In genomic region chr7:16982859-16983568, GRCm38 (mm10) we compare ENCODE assay signal across 8 mouse cellular contexts. TPM values are rescaled to one million over a fixed set of nuclear protein-coding genes. Genes with fewer than 3 reads are reported as not detected.
DNase-seq lines count a peak whose midpoint lies in the region; ATAC-seq and TF ChIP-seq lines count a peak whose summit lies in the region.

Gm42372 (plus strand) TSS chr7:16983086.

- dilution Hi-C loops in CH12.LX (cut with MboI; ENCODE audit: extremely low pct_ligation_motif_present, extremely low pct_unique_long_range_greater_than_20kb, low sequenced_read_pairs): no loop called here

- DNase-seq in CH12.LX (ENCODE audit: extremely low read depth) (peak; percentile 57), adipocyte (ENCODE audit: low spot score) (no peak)
- DNase-seq in left cerebral cortex, postnatal 25 days (ENCODE audit: low spot score in 2 of 2): peak; percentile 91 to 95
- peak; percentile 49 to 71 for DNase-seq in spleen, postnatal 4 days (ENCODE audit: low spot score in 2 of 2)

- H3K9ac ChIP-seq in CH12.LX (ENCODE audit: insufficient read depth, low read depth): no peak within 1 kb of the TSS
- no peak within 1 kb of the TSS for H3K9ac ChIP-seq in embryonic facial prominence, embryonic 13.5 days
- H3K9ac ChIP-seq in hindbrain, embryonic 15.5 days: peak within 1 kb of the TSS; percentile 50
- peak within 1 kb of the TSS; percentile 69 for H3K9ac ChIP-seq in midbrain, embryonic 16.5 days (ENCODE audit: low read depth, low read length)

- TF ChIP-seq CTCF in CH12.LX (conservative IDR thresholded peaks at IDR 0.05 in 1 of 2, IDR thresholded peaks at IDR 0.05 in 1 of 2; ENCODE audit: low read depth in 2 of 2, low read length in 2 of 2): no peak

- intact Hi-C loops in left cerebral cortex, postnatal 25 days (cut with DNase I): no loop called here

- peaks cover 9 to 15% of the 10 kb centered on the region in 2 experiments; a peak in 3 of 4 replicates for H3K4me1 ChIP-seq in CH12.LX (ENCODE audit: control insufficient read depth in 1 of 2, insufficient read depth in 2 of 2)
- H3K4me1 ChIP-seq in embryonic facial prominence, embryonic 13.5 days: peaks cover 28% of the 10 kb centered on the region
- peaks cover 62% of the 10 kb centered on the region for H3K4me1 ChIP-seq in hindbrain, embryonic 15.5 days (replicated peaks)
- peaks cover 48% of the 10 kb centered on the region for H3K4me1 ChIP-seq in midbrain, embryonic 16.5 days (ENCODE audit: control insufficient read depth, insufficient read depth, low read length)

- peak; percentile 95 for ATAC-seq in activated CD4-positive, CD25-positive, alpha-beta regulatory T cell, adult 4 months
- 0 out of 2 replicates have a peak, but pooled peaks have one; percentile 26 for ATAC-seq in embryonic facial prominence, embryonic 13.5 days (ENCODE audit: insufficient number of reproducible peaks, insufficient read depth, low FRiP score, low TSS enrichment, low read depth)
- ATAC-seq in hindbrain, embryonic 15.5 days (ENCODE audit: low FRiP score, low read depth): peak; percentile 81
- ATAC-seq in midbrain, embryonic 16.5 days: peak; percentile 79

- H3K36me3 ChIP-seq in CH12.LX (replicated peaks in 1 of 2; ENCODE audit: control insufficient read depth in 1 of 2, insufficient read depth in 1 of 2, low read length in 1 of 2): peaks cover 0 to 4% of the 10 kb centered on the region in 2 experiments
- H3K36me3 ChIP-seq in embryonic facial prominence, embryonic 13.5 days: no peaks in the 10 kb centered on the region
- no peaks in the 10 kb centered on the region for H3K36me3 ChIP-seq in hindbrain, embryonic 15.5 days
- no peaks in the 10 kb centered on the region for H3K36me3 ChIP-seq in midbrain, embryonic 16.5 days (ENCODE audit: control insufficient read depth, insufficient read depth, low read length)

- in situ Hi-C loops in CH12.LX (cut with MboI; ENCODE audit: low pct_ligation_motif_present, low pct_unique_long_range_greater_than_20kb, low sequenced_read_pairs): no loop called here

- H3K9me3 ChIP-seq in CH12.LX (replicated peaks; ENCODE audit: low read length): no peaks in the 10 kb centered on the region
- H3K9me3 ChIP-seq in embryonic facial prominence, embryonic 13.5 days: no peaks in the 10 kb centered on the region
- no peaks in the 10 kb centered on the region for H3K9me3 ChIP-seq in hindbrain, embryonic 15.5 days
- no peaks in the 10 kb centered on the region for H3K9me3 ChIP-seq in midbrain, embryonic 16.5 days (replicated peaks; ENCODE audit: control insufficient read depth, low read length, poor library complexity, severe bottlenecking)

- peak within 1 kb of the TSS; percentile 3 to 17 (median 10) for H3K4me3 ChIP-seq in CH12.LX (replicated peaks in 1 of 3; ENCODE audit: low read depth in 2 of 3, low read length in 2 of 3, poor library complexity in 1 of 3)
- peak within 1 kb of the TSS; percentile 20; the same call in 1 of the 2 replicates for H3K4me3 ChIP-seq in embryonic facial prominence, embryonic 13.5 days
- H3K4me3 ChIP-seq in hindbrain, embryonic 15.5 days: peak within 1 kb of the TSS; percentile 50
- H3K4me3 ChIP-seq in midbrain, embryonic 16.5 days (ENCODE audit: low read depth, low read length): peak within 1 kb of the TSS; percentile 49

- H3K27ac ChIP-seq in CH12.LX (ENCODE audit: insufficient read depth, low read depth): no peak within 1 kb of the TSS
- H3K27ac ChIP-seq in embryonic facial prominence, embryonic 13.5 days: no peak within 1 kb of the TSS
- peak within 1 kb of the TSS; percentile 76 for H3K27ac ChIP-seq in hindbrain, embryonic 15.5 days (replicated peaks)
- H3K27ac ChIP-seq in midbrain, embryonic 16.5 days (ENCODE audit: low read length): peak within 1 kb of the TSS; percentile 79

- no peaks in the 10 kb centered on the region for H3K79me2 ChIP-seq in CH12.LX (replicated peaks; ENCODE audit: control insufficient read depth, extremely low read depth, insufficient read depth, poor library complexity, severe bottlenecking)

- H3K27me3 ChIP-seq in CH12.LX (replicated peaks): no peaks in the 10 kb centered on the region
- H3K27me3 ChIP-seq in embryonic facial prominence, embryonic 13.5 days: no peaks in the 10 kb centered on the region
- no peaks in the 10 kb centered on the region for H3K27me3 ChIP-seq in hindbrain, embryonic 15.5 days
- no peaks in the 10 kb centered on the region for H3K27me3 ChIP-seq in midbrain, embryonic 16.5 days (ENCODE audit: control insufficient read depth, insufficient read depth, low read depth, low read length)

- peak within 1 kb of the TSS; percentile 25; the same call in 1 of the 2 replicates for H3K4me2 ChIP-seq in CH12.LX (ENCODE audit: insufficient read depth, low read depth, poor library complexity, severe bottlenecking)
- peak within 1 kb of the TSS; percentile 49 for H3K4me2 ChIP-seq in embryonic facial prominence, embryonic 13.5 days
- H3K4me2 ChIP-seq in hindbrain, embryonic 15.5 days: peak within 1 kb of the TSS; percentile 68
- H3K4me2 ChIP-seq in midbrain, embryonic 16.5 days (ENCODE audit: low read length): peak within 1 kb of the TSS; percentile 82

- no peak for TF ChIP-seq POLR2A in CH12.LX (IDR thresholded peaks at IDR 0.05; ENCODE audit: low read depth, low read length)

- TF ChIP-seq RAD21 in CH12.LX (IDR thresholded peaks at IDR 0.05; ENCODE audit: low read depth, low read length): no peak

- 24% methylated on average over 26 of the region's 26 CpGs for WGBS in embryonic facial prominence, embryonic 13.5 days
- 23% methylated on average over 26 of the region's 26 CpGs for WGBS in hindbrain, embryonic 15.5 days
- 19% methylated on average over 26 of the region's 26 CpGs for WGBS in midbrain, embryonic 16.5 days

- TF ChIP-seq EP300 in CH12.LX (IDR thresholded peaks at IDR 0.05; ENCODE audit: low read length): no peak

TF ChIP-seq in CH12.LX, 34 proteins besides CTCF, POLR2A, EP300 and RAD21:
- TF ChIP-seq ETS1 (conservative IDR thresholded peaks at IDR 0.05; ENCODE audit: low read depth, low read length): no peak
- peak; percentile 66; the same call in 1 of the 2 replicates for TF ChIP-seq MXI1 (IDR thresholded peaks at IDR 0.05; ENCODE audit: low read depth, low read length)
- TF ChIP-seq RCOR1 (conservative IDR thresholded peaks at IDR 0.05; ENCODE audit: low read depth, low read length): no peak
- TF ChIP-seq JUN (IDR thresholded peaks at IDR 0.05; ENCODE audit: insufficient read depth, low read depth, low read length): no peak

RNA-seq across cellular contexts. Expression of gene Gm42372, which starts in this region (rescaled TPM):
- total RNA-seq in CH12.LX (2012; rRNA removed) (0.25 and 0.47 TPM in 2 replicates), CH12.LX (2014; rRNA removed) (0.15 and 0.16 TPM in 2 replicates)
- polyA plus RNA-seq in CH12.LX (2012; ENCODE audit: insufficient read length, low read depth): 0.61 and 0.90 TPM in 2 replicates
- polyA plus RNA-seq in activated CD4-positive, CD25-positive, alpha-beta regulatory T cell, adult 4 months (2017; shearing (Covaris generic)): 1 to 10 TPM; 3.6 to 4.2 TPM
- 0.18 and 0.25 TPM in 2 replicates for polyA plus RNA-seq in embryonic facial prominence, embryonic 13.5 days (2015; fragmentation: Nextera tagmentation; extraction: Ambion mirVana)
- 5.9 and 6.0 TPM in 2 replicates for polyA plus RNA-seq in hindbrain, embryonic 15.5 days (2015; fragmentation: Nextera tagmentation; extraction: Ambion mirVana)
- 10 to 100 TPM; 62.3 to 64.9 TPM for total RNA-seq in left cerebral cortex, postnatal 25 days (2021)
- polyA plus RNA-seq in midbrain, embryonic 16.5 days (2015; fragmentation: Nextera tagmentation; extraction: Ambion mirVana): 7.2 and 7.3 TPM in 2 replicates

Comparison
In these comparisons a context has a peak if more than half of its experiments do, and no peak if none do; other contexts are left out.
1. RNA of gene Gm42372 (total RNA-seq): 62.3 to 64.9 TPM in left cerebral cortex, postnatal 25 days; 0.15 to 0.47 TPM in CH12.LX; every median in the first group is over 10 times any median in the second.
2. Peak in DNase-seq, H3K4me3 ChIP-seq and H3K4me2 ChIP-seq in CH12.LX; RNA of the gene not detected or under 1 TPM.
3. Peak in ATAC-seq, H3K4me3 ChIP-seq and H3K4me2 ChIP-seq in embryonic facial prominence, embryonic 13.5 days; RNA of the gene not detected or under 1 TPM.
4. H3K27ac ChIP-seq: peak in hindbrain, embryonic 15.5 days (single experiment) and midbrain, embryonic 16.5 days (single experiment); none in CH12.LX (single experiment) and embryonic facial prominence, embryonic 13.5 days (single experiment).
5. H3K4me2 ChIP-seq: peak in every context shown above with its lines; median percentile 82 in midbrain, embryonic 16.5 days; 68 in hindbrain, embryonic 15.5 days; 49 in embryonic facial prominence, embryonic 13.5 days; 25 in CH12.LX.
6. H3K9ac ChIP-seq: peak in hindbrain, embryonic 15.5 days (single experiment) and midbrain, embryonic 16.5 days (single experiment); none in CH12.LX (single experiment) and embryonic facial prominence, embryonic 13.5 days (single experiment).
7. ATAC-seq: peak in every context shown above with its lines; median percentile 95 in activated CD4-positive, CD25-positive, alpha-beta regulatory T cell, adult 4 months; 81 in hindbrain, embryonic 15.5 days; 79 in midbrain, embryonic 16.5 days; 26 in embryonic facial prominence, embryonic 13.5 days.
8. Peak in every context shown above with its lines, with median percentiles within 50 percentile points of each other: H3K4me3 ChIP-seq.